Mouse (Mus musculus) spleen, adult 2 months (tissue): ENCODE measurements around the gene Trpd52l3. TPM values are rescaled to one million over a fixed set of nuclear protein-coding genes. Genes with fewer than 3 reads are reported as not detected.
"Not testable (repeated sequence)": the region's sequence is repeated elsewhere in the genome, so short reads cannot be mapped to it uniquely, and the experiment has no call there.

ENCODE experiments used
- DNase-seq, 2 experiments: peaks; one replicate each; pipeline versions ENCODE4 v3.0.0 to v3.0.0-alpha.2; 2012 to 2021; ENCODE audit warnings: low spot score in 2 of 2, low read depth in 1 of 2
- H3K27ac ChIP-seq: fragments of 200-500 bp; 2 replicates; pipeline ENCODE4 v1.5.1; 2012; ENCODE audit warnings: low read length, inconsistent platforms; ENCODE audit not compliant: insufficient read depth
- H3K27me3 ChIP-seq: fragments of 200-500 bp; 2 replicates; pipeline ENCODE4 v1.6.1; 2012; ENCODE audit warnings: mild to moderate bottlenecking, moderate library complexity, low read length, inconsistent platforms; ENCODE audit not compliant: control insufficient read depth, insufficient read depth
- H3K36me3 ChIP-seq: fragments of 200-500 bp; 2 replicates; pipeline ENCODE4 v1.6.1; 2012; ENCODE audit warnings: mild to moderate bottlenecking, low read length, inconsistent platforms; ENCODE audit not compliant: control insufficient read depth, insufficient read depth
- H3K4me1 ChIP-seq: fragments of 200-500 bp; 2 replicates; pipeline ENCODE4 v1.6.1; 2011; ENCODE audit warnings: inconsistent platforms; ENCODE audit not compliant: control insufficient read depth, insufficient read depth, insufficient read length
- H3K4me3 ChIP-seq: fragments of 200-500 bp; 2 replicates; pipeline ENCODE4 v1.5.1; 2011; ENCODE audit warnings: mild to moderate bottlenecking, inconsistent platforms; ENCODE audit not compliant: insufficient read depth, insufficient read length; ENCODE audit errors: extremely low read depth
- CTCF ChIP-seq: fragments of 200-500 bp; IDR thresholded peaks from 2 replicates; pipeline ENCODE4 v1.5.1; 2011; ENCODE audit warnings: mild to moderate bottlenecking, inconsistent platforms; ENCODE audit not compliant: insufficient read depth, insufficient read length, insufficient replicate concordance; ENCODE audit errors: extremely low read depth
- POLR2A ChIP-seq: fragments of 200-500 bp; IDR thresholded peaks from 2 replicates; pipeline ENCODE4 v1.6.1; 2011; ENCODE audit warnings: low read depth, low read length, inconsistent platforms
- WGBS: fragments of 180-500 bp; shearing (Covaris S2); methylation state at CpG from one replicate; pipeline ENCODE4 v1.1.7; 2018; 5-methylcytosine and 5-hydroxymethylcytosine counted together
- polyA plus RNA-seq: library from polyadenylated mRNA; depleted of rRNA; stranded (reverse); fragments of >200 nt; gene quantifications from 2 replicates; pipeline ENCODE4 v1.2.3, GENCODE M21; 2012

Trpd52l3 gene
- polyA plus RNA-seq, 1 experiment: not detected

DNA sequence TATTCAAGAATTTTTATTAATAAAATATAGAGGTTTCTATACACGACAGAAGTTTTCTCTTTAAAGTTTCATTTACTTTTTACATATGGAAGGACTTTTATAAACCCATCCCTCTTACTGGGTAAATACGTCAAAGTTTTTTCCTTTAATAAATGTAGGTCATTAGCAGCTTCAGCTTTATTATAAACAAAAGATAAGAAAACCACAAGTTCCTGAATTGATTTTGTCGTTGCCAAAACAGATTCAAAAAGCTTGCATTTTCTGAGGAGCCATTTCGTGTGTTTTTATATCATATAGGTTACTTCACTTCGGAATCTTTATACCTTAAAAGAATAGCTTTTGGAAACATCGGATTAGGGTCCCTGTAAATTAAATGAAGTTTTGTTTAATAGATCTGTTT, 2.0 kb upstream of the Trpd52l3 start:
- H3K36me3 ChIP-seq: no peaks in the 10 kb centered on the region
- H3K4me1 ChIP-seq: no peaks in the 10 kb centered on the region
- no peaks in the 10 kb centered on the region for H3K27me3 ChIP-seq
- WGBS: 62% methylated on average over 6 of the region's 6 CpGs
- no peak overlapping the region for H3K27ac ChIP-seq
- DNase-seq: no peak
- TF ChIP-seq POLR2A (no peak), CTCF (no peak)
- no peak overlapping the region for H3K4me3 ChIP-seq

DNA sequence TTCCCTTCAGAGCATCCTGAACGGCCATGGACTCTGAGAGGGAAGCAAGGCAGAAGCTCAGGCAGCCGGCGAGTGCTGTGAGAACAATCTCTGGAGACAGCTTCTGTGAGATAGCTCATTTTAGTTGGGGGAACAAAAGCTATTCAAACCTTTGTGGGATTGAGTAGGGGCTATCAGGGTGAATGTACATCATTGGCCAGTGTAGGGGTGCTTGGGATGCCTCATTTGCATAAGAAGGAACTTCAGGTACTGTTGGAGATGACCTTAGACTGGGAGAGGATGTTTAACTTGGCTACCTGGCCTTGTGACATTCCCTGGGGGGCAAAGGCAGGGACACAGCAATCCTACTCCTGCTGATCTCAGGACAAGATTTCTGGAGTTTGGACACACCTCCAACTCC, 2.8 kb downstream of the Trpd52l3 start:
- Histone ChIP-seq H3K27me3 (no peaks in the 10 kb centered on the region), H3K4me3 (no peak overlapping the region), H3K4me1 (no peaks in the 10 kb centered on the region), H3K36me3 (no peaks in the 10 kb centered on the region), H3K27ac (no peak overlapping the region)
- DNase-seq: no peak
- TF ChIP-seq POLR2A: no peak
- no peak for TF ChIP-seq CTCF
- 89% methylated on average over 3 of the region's 3 CpGs for WGBS

DNA sequence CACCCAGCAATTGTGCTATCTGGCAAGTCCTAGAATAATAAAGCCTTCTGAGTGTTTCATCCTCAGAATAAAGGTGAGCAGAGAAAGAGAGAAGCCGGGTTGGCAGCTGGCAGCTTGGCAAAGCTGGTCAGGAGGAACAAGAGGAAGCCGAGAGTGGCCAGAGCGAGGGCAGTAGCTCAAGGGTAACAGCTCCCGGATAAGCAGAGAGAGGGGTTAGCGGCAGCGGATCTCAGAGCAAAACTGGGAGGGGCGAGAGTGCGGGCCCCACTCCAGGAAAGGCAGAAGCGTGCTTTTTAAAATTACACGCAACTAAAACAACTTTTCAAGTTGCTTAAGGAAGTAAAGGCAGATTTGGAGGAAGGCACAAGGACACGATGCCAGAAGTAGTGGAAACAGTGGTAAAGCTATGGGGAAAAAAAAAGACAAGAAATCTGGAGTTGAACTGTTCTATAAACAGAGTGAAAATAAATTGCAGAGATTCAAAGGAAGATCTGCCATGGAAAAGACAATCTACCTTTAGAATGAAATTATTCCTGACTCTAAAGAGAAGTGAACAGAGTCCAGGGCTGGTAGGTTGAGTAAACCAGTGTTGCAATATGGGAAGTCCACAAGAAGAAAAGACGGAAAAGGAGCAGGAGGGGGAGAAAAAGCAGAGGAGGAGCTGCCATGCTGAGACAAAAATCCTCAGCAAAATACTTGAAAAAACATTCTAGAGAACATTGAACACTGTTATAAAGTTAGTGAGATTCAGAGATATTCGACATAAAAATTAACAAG, 7.1 kb downstream of the Trpd52l3 start:
- DNase-seq: no peak
- TF ChIP-seq POLR2A: no peak
- TF ChIP-seq CTCF: no peak
- Histone ChIP-seq H3K4me1 (no peaks in the 10 kb centered on the region), H3K4me3 (no peak overlapping the region), H3K36me3 (no peaks in the 10 kb centered on the region), H3K27ac (no peak overlapping the region), H3K27me3 (no peaks in the 10 kb centered on the region; the same call in 1 of the 2 replicates)
- WGBS: 43% methylated on average over 13 of the region's 13 CpGs

DNA sequence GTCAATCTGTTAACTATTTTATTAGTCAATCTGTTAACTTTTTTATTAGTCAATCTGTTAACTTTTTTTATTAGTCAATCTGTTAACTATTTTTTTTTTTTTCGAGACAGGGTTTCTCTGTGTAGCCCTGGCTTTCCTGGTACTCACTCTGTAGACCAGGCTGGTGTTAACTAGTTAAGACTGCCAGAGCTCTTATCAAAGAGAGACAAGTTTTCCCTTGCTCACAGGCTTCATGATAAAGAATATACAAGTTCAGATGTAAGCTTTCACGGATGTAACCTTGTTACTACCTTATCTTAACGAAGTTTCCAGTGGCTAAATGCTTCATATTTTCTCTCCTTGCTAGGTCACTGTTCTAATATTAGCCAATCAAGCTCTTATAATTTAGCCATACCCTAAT, 10.7 kb downstream of the Trpd52l3 start:
- DNase-seq: no peak
- 79% methylated on average over 3 of the region's 3 CpGs for WGBS
- TF ChIP-seq CTCF (no peak), POLR2A (no peak)

DNA sequence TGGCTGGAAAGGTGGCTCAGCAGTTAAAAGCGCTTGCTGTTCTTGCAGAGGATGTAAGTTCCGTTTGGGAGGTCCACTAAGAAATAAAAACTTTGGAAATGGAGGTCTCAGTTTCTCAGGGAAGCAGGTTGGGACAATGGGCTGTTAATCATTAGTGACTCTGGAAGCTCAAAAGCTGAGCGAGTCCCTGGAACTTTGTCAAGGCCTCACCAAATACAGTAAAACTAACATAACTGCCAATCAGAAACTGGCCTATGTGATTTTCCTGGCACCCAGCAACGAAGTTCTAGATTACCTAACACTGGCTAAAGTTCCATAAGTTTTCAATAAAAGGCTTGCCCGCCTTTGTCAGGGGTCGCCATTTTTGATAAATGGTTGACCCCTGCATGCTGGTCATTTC, 12.6 kb downstream of the Trpd52l3 start:
- H3K27ac ChIP-seq: no peak overlapping the region
- H3K27me3 ChIP-seq: no peaks in the 10 kb centered on the region; the same call in 1 of the 2 replicates
- no peaks in the 10 kb centered on the region for H3K36me3 ChIP-seq
- no peak for DNase-seq
- TF ChIP-seq POLR2A: no peak
- TF ChIP-seq CTCF: no peak
- 85% methylated on average over 6 of the region's 6 CpGs for WGBS
- H3K4me1 ChIP-seq: no peaks in the 10 kb centered on the region
- H3K4me3 ChIP-seq: no peak overlapping the region

More for the DNA sequence above, 10.7 kb downstream of the Trpd52l3 start:
- no peaks in the 10 kb centered on the region for H3K4me1 ChIP-seq
- no peaks in the 10 kb centered on the region; the same call in 1 of the 2 replicates for H3K27me3 ChIP-seq
- no peak overlapping the region for H3K4me3 ChIP-seq
- H3K36me3 ChIP-seq: no peaks in the 10 kb centered on the region
- no peak overlapping the region for H3K27ac ChIP-seq

DNA sequence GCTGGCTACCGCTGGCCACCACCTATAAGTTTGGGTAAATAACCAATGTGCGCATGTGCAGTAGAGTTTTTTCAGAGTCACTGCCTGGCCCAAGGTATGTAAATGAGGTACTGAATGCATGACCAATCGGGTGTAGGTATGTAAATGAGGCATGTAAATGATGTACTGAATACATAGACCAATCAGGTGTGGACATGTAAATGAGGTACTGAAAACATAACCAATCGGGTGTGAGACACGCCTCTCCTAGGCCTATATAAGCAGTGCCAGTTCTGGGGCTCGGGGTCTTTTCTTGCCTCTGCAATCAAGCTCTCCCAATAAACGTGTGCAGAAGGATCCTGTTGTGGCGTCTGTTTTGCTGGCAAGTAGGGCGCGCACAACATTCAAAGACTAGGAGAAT, 19.8 kb downstream of the Trpd52l3 start:
- not testable (repeated sequence) for DNase-seq, H3K27me3 ChIP-seq, H3K27ac ChIP-seq, H3K36me3 ChIP-seq, H3K4me1 ChIP-seq, H3K4me3 ChIP-seq
- 92% methylated on average over 10 of the region's 10 CpGs for WGBS

DNA sequence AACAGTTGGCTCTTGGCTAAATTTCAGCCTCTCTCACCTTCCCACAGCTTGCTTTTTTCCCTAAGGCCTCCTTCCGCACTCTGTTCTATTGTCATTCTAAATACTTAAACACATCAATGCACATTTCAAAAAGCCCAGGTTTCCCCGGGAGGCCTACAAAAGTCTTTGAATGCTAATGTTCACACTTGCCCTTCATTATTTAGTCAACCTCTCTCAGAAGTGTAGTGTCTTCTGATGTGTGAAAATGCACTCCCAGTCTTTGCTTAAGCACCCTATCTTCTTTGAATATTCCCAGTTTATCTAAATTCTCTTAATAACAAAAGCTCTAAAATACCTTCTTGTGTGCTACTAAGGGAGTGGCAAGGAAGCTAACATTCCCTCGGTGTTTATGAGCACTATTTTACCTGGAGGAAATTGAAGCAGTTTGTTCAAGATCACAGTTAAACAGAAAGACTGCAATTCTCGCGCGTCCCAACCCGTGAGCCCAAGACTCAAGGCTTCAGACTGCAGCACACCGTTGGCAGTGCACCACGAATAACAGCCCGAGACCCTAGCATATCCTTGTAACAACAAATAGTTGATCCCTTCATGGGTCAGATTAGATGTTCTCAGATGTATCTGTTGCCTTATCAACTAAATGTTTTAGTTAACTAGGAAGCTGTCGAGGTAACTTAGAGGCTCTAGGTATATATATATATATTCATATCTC, 25.6 kb downstream of the Trpd52l3 start:
- no peak overlapping the region for H3K27ac ChIP-seq
- no peaks in the 10 kb centered on the region for H3K27me3 ChIP-seq
- no peak for DNase-seq
- H3K4me1 ChIP-seq: peaks cover 11% of the 10 kb centered on the region
- no peak overlapping the region for H3K4me3 ChIP-seq
- TF ChIP-seq CTCF (no peak), POLR2A (no peak)
- 91% methylated on average over 11 of the region's 11 CpGs for WGBS
- H3K36me3 ChIP-seq: no peaks in the 10 kb centered on the region
